Mouse (Mus musculus) intestine, embryonic 14.5 days (tissue): Measurements from ENCODE around the gene Inpp5d. TPM values are rescaled to one million over a fixed set of nuclear protein-coding genes. Genes with fewer than 3 reads are reported as not detected.

ENCODE experiments used
- ATAC-seq: fragments of 200-750 bp; cut with Nextera tagmentation; replicated peaks from 2 replicates; pipeline ENCODE4 v1.8.0; 2017; ENCODE audit warnings: low read depth, moderate number of reproducible peaks, moderate TSS enrichment, moderate library complexity; ENCODE audit not compliant: low FRiP score, low TSS enrichment
- DNase-seq: peaks from one replicate; pipeline ENCODE4 v3.0.0-alpha.2; 2018; ENCODE audit warnings: low spot score
- H3K27ac ChIP-seq: fragments of 300-500 bp; sonication (generic); 2 replicates; pipeline ENCODE4 v1.5.1; 2014; ENCODE audit warnings: low read depth, mild to moderate bottlenecking, control low read depth
- H3K27me3 ChIP-seq: fragments of 300-500 bp; sonication (generic); replicated peaks from 2 replicates; pipeline ENCODE4 v1.6.1; 2014; ENCODE audit warnings: low read length, control low read depth; ENCODE audit not compliant: control insufficient read depth, insufficient read depth
- H3K36me3 ChIP-seq: fragments of 300-500 bp; sonication (generic); 2 replicates; pipeline ENCODE4 v1.6.1; 2014; ENCODE audit warnings: low read length, control low read depth; ENCODE audit not compliant: control insufficient read depth, insufficient read depth
- H3K4me1 ChIP-seq: fragments of 300-500 bp; sonication (generic); replicated peaks from 2 replicates; pipeline ENCODE4 v1.6.1; 2014; ENCODE audit warnings: low read length, control low read depth, mixed read lengths; ENCODE audit not compliant: control insufficient read depth, insufficient read depth
- H3K4me2 ChIP-seq: fragments of 300-500 bp; sonication (generic); 2 replicates; pipeline ENCODE4 v1.6.1; 2014; ENCODE audit warnings: low read length
- H3K4me3 ChIP-seq: fragments of 300-500 bp; sonication (generic); 2 replicates; pipeline ENCODE4 v1.5.1; 2014; ENCODE audit warnings: low read depth, low read length, control low read depth, mixed read lengths
- H3K9ac ChIP-seq: fragments of 300-500 bp; sonication (generic); 2 replicates; pipeline ENCODE4 v1.6.1; 2014; ENCODE audit warnings: mild to moderate bottlenecking, low read length
- H3K9me3 ChIP-seq: fragments of 300-500 bp; sonication (generic); 2 replicates; pipeline ENCODE4 v1.6.1; 2016; ENCODE audit warnings: low read length, control low read depth; ENCODE audit not compliant: control insufficient read depth
- WGBS: fragments of 180-500 bp; shearing (Covaris S2); extraction: QIAGEN DNeasy Blood & Tissue Kit; methylation state at CpG from one replicate; pipeline ENCODE4 v1.1.7; 2014; 5-methylcytosine and 5-hydroxymethylcytosine counted together
- polyA plus RNA-seq: library from polyadenylated mRNA; unstranded; fragments of >200 nt; fragmentation: Nextera tagmentation; extraction: Ambion mirVana; gene quantifications from 2 replicates; pipeline ENCODE4 v1.2.1, GENCODE M21; 2014

The Inpp5d gene
- polyA plus RNA-seq, 1 experiment from 2014 or later, result 8.2 TPM

- no peaks in the 10 kb centered on the region for H3K9me3 ChIP-seq
- 84% methylated on average over 5 of the region's 5 CpGs for WGBS
- ATAC-seq, result no peak
Measured at GRCm38 (mm10) chr1:87733212-87733611, 113.1 kb downstream of the Inpp5d start.

GRCm38 (mm10) chr1:87734153-87734552 is 114.0 kb downstream of the Inpp5d start:
- H3K4me2 ChIP-seq, result no peak overlapping the region
- WGBS, result 88% methylated on average over 3 of the region's 3 CpGs

More at GRCm38 (mm10) chr1:87733212-87733611, 113.1 kb downstream of the Inpp5d start:
- DNase-seq, result no peak
- Histone ChIP-seq H3K27ac (no peak overlapping the region), H3K4me3 (no peak overlapping the region), H3K36me3 (no peaks in the 10 kb centered on the region), H3K4me1 (no peaks in the 10 kb centered on the region), H3K4me2 (no peak overlapping the region), H3K9ac (no peak overlapping the region), H3K27me3 (no peaks in the 10 kb centered on the region)

GRCm38 (mm10) chr1:87740584-87741290 is 120.6 kb downstream of the Inpp5d start:
- 74% methylated on average over 6 of the region's 6 CpGs for WGBS
- no peak for ATAC-seq

More at GRCm38 (mm10) chr1:87734153-87734552, 114.0 kb downstream of the Inpp5d start:
- Histone ChIP-seq H3K36me3 (no peaks in the 10 kb centered on the region), H3K9me3 (no peaks in the 10 kb centered on the region), H3K9ac (no peak overlapping the region), H3K4me1 (no peaks in the 10 kb centered on the region), H3K4me3 (no peak overlapping the region), H3K27ac (no peak overlapping the region), H3K27me3 (no peaks in the 10 kb centered on the region)
- ATAC-seq, result no peak
- no peak for DNase-seq

GRCm38 (mm10) chr1:87749360-87749973 is 129.4 kb downstream of the Inpp5d start:
- ATAC-seq, result no peak
- Histone ChIP-seq H3K9ac (no peak overlapping the region), H3K4me2 (no peak overlapping the region), H3K4me1 (no peaks in the 10 kb centered on the region), H3K27ac (no peak overlapping the region), H3K36me3 (no peaks in the 10 kb centered on the region), H3K27me3 (no peaks in the 10 kb centered on the region), H3K9me3 (no peaks in the 10 kb centered on the region), H3K4me3 (no peak overlapping the region)
- no peak for DNase-seq

More at GRCm38 (mm10) chr1:87740584-87741290, 120.6 kb downstream of the Inpp5d start:
- no peak overlapping the region for H3K9ac ChIP-seq
- no peak for DNase-seq
- no peaks in the 10 kb centered on the region for H3K36me3 ChIP-seq
- no peak overlapping the region for H3K27ac ChIP-seq
- no peak overlapping the region for H3K4me2 ChIP-seq
- no peaks in the 10 kb centered on the region for H3K9me3 ChIP-seq
- no peaks in the 10 kb centered on the region for H3K4me1 ChIP-seq
- no peak overlapping the region for H3K4me3 ChIP-seq
- no peaks in the 10 kb centered on the region for H3K27me3 ChIP-seq

- H3K27ac ChIP-seq, result peak within 1 kb of the TSS; percentile 85
- DNase-seq (peak; percentile 92), ATAC-seq (peak; percentile 96)
- H3K9ac ChIP-seq, result peak within 1 kb of the TSS; percentile 89
- WGBS, result under 1% methylated on average over 79 of the region's 79 CpGs
- H3K4me2 ChIP-seq, result peak within 1 kb of the TSS; percentile 81
- H3K36me3 ChIP-seq, result peaks cover 25% of the 10 kb centered on the region
- no peaks in the 10 kb centered on the region for H3K27me3 ChIP-seq
- H3K9me3 ChIP-seq, result no peaks in the 10 kb centered on the region
- H3K4me1 ChIP-seq, result peaks cover 9% of the 10 kb centered on the region
- H3K4me3 ChIP-seq, result peak within 1 kb of the TSS; percentile 76
Measured at GRCm38 (mm10) chr1:87755641-87756470, 135.7 kb downstream of the Inpp5d start, which contains the start of gene Atg16l1. Atg16l1 (plus strand) TSS chr1:87755870.

GRCm38 (mm10) chr1:87763821-87764220 is 143.7 kb downstream of the Inpp5d start:
- Histone ChIP-seq H3K9ac (no peak overlapping the region), H3K4me3 (no peak overlapping the region), H3K4me1 (no peaks in the 10 kb centered on the region), H3K9me3 (no peaks in the 10 kb centered on the region), H3K36me3 (peaks cover 96% of the 10 kb centered on the region), H3K27me3 (no peaks in the 10 kb centered on the region), H3K27ac (no peak overlapping the region), H3K4me2 (no peak overlapping the region)
- DNase-seq (no peak), ATAC-seq (no peak)
- 92% methylated on average over 3 of the region's 3 CpGs for WGBS

- H3K9me3 ChIP-seq, result no peaks in the 10 kb centered on the region
- no peaks in the 10 kb centered on the region for H3K27me3 ChIP-seq
- 85% methylated on average over 2 of the region's 2 CpGs for WGBS
- H3K36me3 ChIP-seq, result peaks cover 92% of the 10 kb centered on the region
- no peak for DNase-seq
- H3K4me3 ChIP-seq, result no peak overlapping the region
- H3K27ac ChIP-seq, result no peak overlapping the region
- no peak overlapping the region for H3K9ac ChIP-seq
- H3K4me2 ChIP-seq, result no peak overlapping the region
- H3K4me1 ChIP-seq, result no peaks in the 10 kb centered on the region
- ATAC-seq, result no peak
Measured at GRCm38 (mm10) chr1:87765741-87766140, 145.6 kb downstream of the Inpp5d start.

- H3K9me3 ChIP-seq, result no peaks in the 10 kb centered on the region
- no peak overlapping the region for H3K27ac ChIP-seq
- 92% methylated on average over 3 of the region's 3 CpGs for WGBS
- no peak overlapping the region for H3K9ac ChIP-seq
- no peaks in the 10 kb centered on the region for H3K27me3 ChIP-seq
- no peak for ATAC-seq
- DNase-seq, result no peak
- H3K36me3 ChIP-seq, result peaks cover 93% of the 10 kb centered on the region
- no peak overlapping the region for H3K4me2 ChIP-seq
- no peaks in the 10 kb centered on the region for H3K4me1 ChIP-seq
- H3K4me3 ChIP-seq, result no peak overlapping the region
Measured at GRCm38 (mm10) chr1:87766233-87766632, 146.1 kb downstream of the Inpp5d start.
